Mouse (Mus musculus) layer of hippocampus, adult 11-12 months (tissue): ENCODE measurements around the gene Brinp1.

Experiments used
- DNase-seq: peaks from one replicate; pipeline ENCODE4 v3.0.0; 2022; ENCODE audit warnings: low spot score

Gene Brinp1

GRCm38 (mm10) chr4:68954322-68954901 lies at the start of gene Brinp1:
TSS of gene Brinp1 (minus strand) at chr4:68954397.
- peak; percentile 87 for DNase-seq

- no peak for DNase-seq
Measured at GRCm38 (mm10) chr4:68957265-68957664, 3.1 kb upstream of the Brinp1 start.

- DNase-seq = no peak
Measured at GRCm38 (mm10) chr4:68955621-68956020, 1.4 kb upstream of the Brinp1 start.

GRCm38 (mm10) chr4:68953667-68954321 lies 403 bp downstream of the Brinp1 start:
- no peak for DNase-seq

- DNase-seq = no peak
Measured at GRCm38 (mm10) chr4:68953131-68953551, 1.1 kb downstream of the Brinp1 start.

GRCm38 (mm10) chr4:68950556-68950955 lies 3.6 kb downstream of the Brinp1 start:
- DNase-seq = peak; percentile 68

GRCm38 (mm10) chr4:68942938-68943337 lies 11.3 kb downstream of the Brinp1 start:
- DNase-seq = no peak

- no peak for DNase-seq
Measured at GRCm38 (mm10) chr4:68930022-68930421, 24.2 kb downstream of the Brinp1 start.

- no peak for DNase-seq
Measured at GRCm38 (mm10) chr4:68926091-68926490, 28.1 kb downstream of the Brinp1 start.

- no peak for DNase-seq
Measured at GRCm38 (mm10) chr4:68922944-68923343, 31.3 kb downstream of the Brinp1 start.

- no peak for DNase-seq
Measured at GRCm38 (mm10) chr4:68922504-68922903, 31.7 kb downstream of the Brinp1 start.

GRCm38 (mm10) chr4:68920127-68920526 lies 34.1 kb downstream of the Brinp1 start:
- DNase-seq = no peak

- no peak for DNase-seq
Measured at GRCm38 (mm10) chr4:68910942-68911341, 43.3 kb downstream of the Brinp1 start.

GRCm38 (mm10) chr4:68906417-68907210 lies 47.6 kb downstream of the Brinp1 start:
- DNase-seq = peak; percentile 84

GRCm38 (mm10) chr4:68890526-68890925 lies 63.7 kb downstream of the Brinp1 start:
- DNase-seq = no peak

- no peak for DNase-seq
Measured at GRCm38 (mm10) chr4:68886276-68886675, 67.9 kb downstream of the Brinp1 start.

- no peak for DNase-seq
Measured at GRCm38 (mm10) chr4:68872028-68872427, 82.2 kb downstream of the Brinp1 start.

- DNase-seq = no peak
Measured at GRCm38 (mm10) chr4:68865135-68865767, 88.9 kb downstream of the Brinp1 start.

- DNase-seq = no peak
Measured at GRCm38 (mm10) chr4:68864668-68865067, 89.5 kb downstream of the Brinp1 start.

GRCm38 (mm10) chr4:68856868-68857267 lies 97.3 kb downstream of the Brinp1 start:
- no peak for DNase-seq

GRCm38 (mm10) chr4:68849671-68850070 lies 104.5 kb downstream of the Brinp1 start:
- DNase-seq = no peak

GRCm38 (mm10) chr4:68846976-68847375 lies 107.2 kb downstream of the Brinp1 start:
- no peak for DNase-seq

GRCm38 (mm10) chr4:68845964-68846363 lies 108.2 kb downstream of the Brinp1 start:
- no peak for DNase-seq
